Mouse (Mus musculus) frontal cortex, postnatal 14 days (tissue): ENCODE data around the gene Rere.
"Not testable (repeated sequence)": the region's sequence is repeated elsewhere in the genome, so short reads cannot be mapped to it uniquely, and the experiment has no call there.

Experiments
- DNase-seq, 2 experiments: peaks; one replicate each; pipeline ENCODE4 v3.0.0; 2022; ENCODE audit warnings: low spot score in 2 of 2

Rere gene

GRCm38 (mm10) chr4:150549989-150550716 is 268.7 kb downstream of the Rere start:
- no peak for DNase-seq

DNA sequence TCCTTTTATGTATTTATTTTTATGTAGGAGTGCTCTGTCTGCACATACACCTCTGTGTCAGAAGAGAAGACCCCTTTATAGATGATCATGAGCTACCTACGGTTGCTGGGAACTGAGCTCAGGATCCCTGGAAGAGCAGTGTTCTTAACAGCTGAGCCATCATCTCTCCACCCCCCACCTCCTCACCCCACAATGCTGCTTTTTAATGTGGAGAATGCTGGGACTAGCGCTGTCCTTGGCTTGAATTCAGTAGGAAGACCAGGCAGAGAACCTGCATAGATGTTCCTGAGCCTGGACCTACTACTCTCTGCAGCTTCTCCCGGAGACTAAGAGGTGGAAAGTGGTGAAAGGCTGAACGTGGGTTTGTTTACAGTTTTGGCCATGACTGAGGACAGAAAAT is 269.9 kb downstream of the Rere start:
- no peak for DNase-seq

- DNase-seq: no peak
Observed at GRCm38 (mm10) chr4:150552751-150553600, 271.5 kb downstream of the Rere start.

- DNase-seq: no peak
Observed at GRCm38 (mm10) chr4:150555783-150556182, 274.3 kb downstream of the Rere start.

- DNase-seq: peak; percentile 49 to 59
Observed at GRCm38 (mm10) chr4:150556382-150557221, 275.2 kb downstream of the Rere start.

GRCm38 (mm10) chr4:150557289-150557688 is 275.8 kb downstream of the Rere start:
- not testable (repeated sequence) for DNase-seq

DNA sequence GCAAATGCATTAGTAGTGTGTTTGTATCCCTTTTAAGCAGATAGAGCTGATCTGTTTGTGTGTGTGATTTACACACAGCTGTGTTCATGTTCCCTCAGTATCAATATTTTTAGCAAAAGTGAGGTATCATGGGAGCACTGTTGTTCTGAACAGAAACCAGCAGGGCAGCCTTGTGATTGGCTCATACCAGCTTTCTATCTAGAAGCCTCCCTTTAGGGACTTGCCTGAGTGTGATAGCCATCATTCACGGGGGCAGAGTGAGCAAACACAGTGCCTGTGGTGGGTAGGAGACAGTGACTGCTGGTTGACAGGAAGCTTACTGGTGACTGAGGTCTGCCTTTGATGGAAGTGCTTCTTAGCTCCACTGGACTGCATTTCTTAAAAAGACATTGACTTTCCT is 276.5 kb downstream of the Rere start:
- no peak for DNase-seq

GRCm38 (mm10) chr4:150559514-150559913 is 278.1 kb downstream of the Rere start:
- DNase-seq: no peak

DNA sequence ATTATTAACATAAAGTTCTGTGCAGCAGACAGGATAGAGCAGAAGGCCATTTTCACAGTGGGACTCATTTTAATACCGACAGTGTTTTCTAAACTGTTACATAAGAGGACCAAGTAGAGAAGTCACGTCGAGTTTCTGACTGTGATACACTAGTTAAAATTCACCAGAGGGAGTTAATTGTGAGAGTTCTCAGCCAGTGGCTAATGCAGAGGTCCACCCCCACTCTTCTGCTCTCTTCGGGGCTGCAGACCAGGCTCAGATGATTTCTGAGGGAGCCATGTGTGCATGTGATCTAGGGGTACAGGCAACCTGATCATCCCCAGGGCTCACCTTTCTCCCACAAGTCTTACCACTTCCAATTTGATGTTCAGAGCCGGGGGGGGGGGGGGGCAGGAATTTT is 281.8 kb downstream of the Rere start:
- no peak for DNase-seq

GRCm38 (mm10) chr4:150566193-150566592 is 284.7 kb downstream of the Rere start:
- no peak for DNase-seq

DNA sequence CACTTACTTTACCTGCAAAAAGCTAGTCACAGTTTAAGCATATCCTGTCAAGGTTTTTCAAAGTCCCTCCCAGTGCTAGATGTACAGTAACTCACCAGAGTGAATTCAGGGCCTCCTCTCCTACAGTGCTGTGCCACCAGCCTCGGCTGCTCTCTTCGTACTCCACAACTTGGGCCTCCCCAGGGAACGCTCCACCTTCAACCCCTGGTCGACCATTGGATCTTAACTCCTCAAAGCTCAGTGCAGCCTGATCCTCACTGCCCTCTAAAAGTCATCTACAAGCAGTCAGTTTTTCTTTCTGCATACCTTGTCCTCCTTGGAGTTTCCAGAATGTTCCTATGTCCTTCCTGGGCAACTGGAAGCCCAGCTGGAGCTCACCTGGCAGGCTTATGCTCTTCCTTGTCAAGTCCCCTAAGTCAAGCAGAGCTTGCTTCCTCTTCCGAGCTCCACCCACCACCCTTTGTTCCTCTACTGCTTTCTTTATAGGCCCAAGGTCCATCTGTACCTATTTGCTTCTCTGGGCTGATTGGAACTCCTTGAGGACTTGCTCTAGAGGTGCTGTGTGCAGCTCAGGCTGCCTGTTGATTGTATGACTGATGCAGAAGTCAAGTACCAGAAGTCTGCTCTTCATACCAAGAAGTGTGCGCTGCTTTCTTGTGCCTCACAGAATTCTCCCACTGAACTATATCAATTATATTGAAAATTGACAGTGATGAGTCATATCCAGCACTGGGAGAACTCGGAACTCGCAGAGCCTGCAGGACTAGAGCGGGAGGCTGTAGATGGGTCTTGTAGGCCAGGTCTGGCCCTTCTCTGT is 287.1 kb downstream of the Rere start:
- DNase-seq: no peak

DNA sequence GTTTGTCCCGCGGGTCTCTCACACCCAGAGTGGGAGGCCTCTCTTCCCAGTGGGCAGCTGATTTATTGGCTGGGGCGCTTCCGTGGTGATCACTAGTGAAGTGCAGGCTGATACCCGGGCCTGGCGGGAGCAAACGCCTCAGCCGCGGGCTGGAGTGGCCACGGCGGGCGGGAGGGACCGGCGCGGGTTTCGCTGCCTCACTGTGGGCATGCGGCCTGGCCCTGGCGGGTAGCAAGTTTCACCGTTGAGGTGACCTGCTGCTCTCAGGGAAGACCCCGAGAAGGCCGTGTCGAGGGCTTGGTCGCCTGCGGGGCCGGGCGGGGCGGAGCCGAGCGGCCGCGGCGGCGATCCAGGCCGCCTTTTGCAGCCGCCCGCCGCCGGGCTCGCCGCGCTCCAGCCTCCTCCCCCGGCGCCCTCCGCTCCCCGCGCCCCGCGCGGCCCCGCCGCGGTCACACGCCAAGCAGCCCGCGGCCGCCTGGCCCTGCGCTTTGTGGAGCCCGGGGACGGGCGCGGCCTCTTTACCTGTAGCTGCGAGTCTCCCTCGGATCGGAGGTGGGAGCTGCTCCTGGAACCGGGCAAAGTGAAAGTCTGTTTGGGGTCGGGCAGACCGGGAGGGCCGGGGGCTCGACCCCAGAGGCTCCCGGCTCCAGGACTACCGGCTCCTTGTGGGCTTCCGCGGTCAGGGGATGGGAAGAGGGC is 287.8 kb downstream of the Rere start:
- peak; percentile 55 to 61 for DNase-seq

- no peak for DNase-seq
Observed at GRCm38 (mm10) chr4:150569834-150570571, 288.6 kb downstream of the Rere start.

DNA sequence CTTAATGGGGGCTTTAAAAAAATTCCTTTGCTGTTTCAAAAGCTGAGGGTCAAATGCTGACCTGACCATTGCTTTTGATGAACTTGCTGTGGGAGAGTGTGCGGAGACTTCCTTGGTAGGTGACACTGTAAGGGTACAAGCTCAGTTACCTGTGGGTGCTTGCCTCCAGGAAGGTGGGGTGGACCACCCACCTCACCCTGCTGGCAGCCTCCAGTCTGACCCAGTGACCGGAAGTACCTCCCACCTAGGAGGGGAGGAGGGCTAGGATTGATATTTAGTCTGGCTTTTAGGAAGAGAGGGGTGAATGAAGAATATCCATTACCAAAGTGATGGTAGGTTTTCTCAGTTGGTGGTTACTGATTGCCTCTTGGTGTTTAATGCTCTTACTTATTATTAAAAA is 289.3 kb downstream of the Rere start:
- DNase-seq: no peak

DNA sequence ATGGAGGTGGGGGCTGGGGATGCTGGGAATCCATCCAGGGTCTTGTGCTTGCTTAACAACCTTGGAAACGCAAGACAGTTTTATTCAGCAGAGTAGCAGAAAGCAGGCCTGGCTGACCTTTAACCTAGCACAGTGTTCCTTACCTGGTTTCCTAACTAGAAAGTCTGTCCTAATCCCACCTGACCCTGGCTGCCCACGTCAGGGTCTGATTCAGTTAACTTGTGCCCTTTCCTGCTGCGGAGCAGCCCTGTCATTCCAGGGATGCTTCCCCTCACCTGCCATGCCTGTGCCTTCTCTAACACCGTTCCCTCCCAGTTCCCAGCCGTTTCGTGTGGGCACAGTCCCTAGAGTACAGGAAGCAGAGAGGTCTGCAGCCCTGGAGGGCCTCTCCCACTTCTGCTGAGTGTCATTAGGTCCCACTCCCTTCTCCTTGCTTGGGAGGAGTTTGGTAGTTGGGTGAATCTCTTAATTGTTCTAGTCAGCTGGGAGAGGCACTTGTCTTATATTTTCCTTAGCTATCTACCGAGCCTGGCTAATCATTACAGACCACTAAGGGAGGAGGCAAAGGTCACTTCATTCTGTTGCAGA is 290.8 kb downstream of the Rere start:
- no peak for DNase-seq

GRCm38 (mm10) chr4:150572938-150573337 is 291.5 kb downstream of the Rere start:
- no peak for DNase-seq

DNA sequence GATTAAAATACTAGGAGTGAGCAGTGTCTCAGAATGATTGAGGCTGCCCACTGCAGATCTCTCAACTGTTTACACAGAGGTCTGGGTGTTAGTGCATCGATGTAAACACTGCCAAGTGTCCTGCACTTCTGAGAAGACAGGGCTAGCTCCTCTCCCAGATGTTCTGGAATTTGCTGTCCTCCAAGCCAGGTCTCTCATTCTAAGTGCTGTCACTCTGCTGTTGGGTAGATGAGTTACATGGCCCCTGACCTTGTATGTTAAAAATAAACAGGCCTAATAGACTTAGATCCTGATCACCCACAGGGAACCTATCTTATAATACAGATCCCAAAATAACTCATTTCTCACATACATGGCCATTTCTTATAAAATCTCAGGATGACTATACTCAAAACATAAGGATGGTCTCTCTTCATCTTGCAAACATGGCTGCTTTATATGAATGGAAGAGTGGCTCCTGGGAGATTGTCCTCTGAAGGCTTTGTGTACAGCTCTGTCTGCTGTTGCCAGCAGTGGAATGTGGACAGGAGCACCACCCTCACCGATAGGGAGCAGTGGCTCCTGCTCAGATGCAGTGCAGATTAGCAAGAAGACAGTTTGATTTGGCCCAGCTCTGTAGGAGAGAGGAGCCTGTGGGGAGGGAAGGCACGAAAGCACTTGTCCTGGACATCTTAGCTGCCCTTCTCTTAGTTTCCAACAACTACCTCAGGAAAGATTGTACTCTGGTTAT is 294.1 kb downstream of the Rere start:
- DNase-seq: no peak

DNA sequence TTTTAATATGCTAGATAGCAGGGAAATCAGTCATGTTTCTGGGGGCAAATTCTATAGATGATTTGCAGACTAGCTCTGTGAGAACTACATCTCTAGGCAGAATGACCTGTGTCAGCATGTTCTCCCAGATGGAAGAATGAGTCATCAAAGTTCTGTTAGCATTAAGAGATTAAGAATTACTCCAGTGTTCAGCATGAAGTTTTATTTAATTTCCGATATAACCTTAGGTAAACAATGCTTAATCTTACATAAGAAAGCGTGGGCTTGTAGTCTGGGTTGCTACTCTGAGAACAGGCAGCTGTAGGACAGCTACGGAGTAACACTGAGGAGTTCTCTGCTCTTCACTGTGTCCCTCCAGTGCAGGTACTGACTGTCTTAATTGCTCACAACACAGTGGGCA is 294.9 kb downstream of the Rere start:
- no peak for DNase-seq

- no peak for DNase-seq
Observed at GRCm38 (mm10) chr4:150578021-150578420, 296.6 kb downstream of the Rere start.
